Mouse (Mus musculus): Measurements from ENCODE around the gene Mical1.

The Mical1 gene

GRCm38 (mm10) chr10:41476171-41477017, at the start of gene Mical1:
Gene Mical1, plus strand, starts transcription at chr10:41476314.
- DNase-seq (ENCODE audit: low spot score in 2 of 2) = peak; percentile 45 to 54

- DNase-seq (ENCODE audit: low spot score in 2 of 2) = no peak
Measured at GRCm38 (mm10) chr10:41426368-41426767, 49.7 kb upstream of the Mical1 start.

GRCm38 (mm10) chr10:41434624-41435023, 41.5 kb upstream of the Mical1 start:
- DNase-seq (ENCODE audit: low spot score in 2 of 2) = peak; percentile 17 to 62

GRCm38 (mm10) chr10:41435141-41435540, 41.0 kb upstream of the Mical1 start:
- no peak for DNase-seq (ENCODE audit: low spot score in 2 of 2)

GRCm38 (mm10) chr10:41448216-41448615, 27.9 kb upstream of the Mical1 start:
- no peak for DNase-seq (ENCODE audit: low spot score in 2 of 2)

- DNase-seq (ENCODE audit: low spot score in 2 of 2) = peak in 1 of 2 experiments; percentile 36
Measured at GRCm38 (mm10) chr10:41449684-41450083, 26.4 kb upstream of the Mical1 start.

- peak; percentile 86 to 94 for DNase-seq (ENCODE audit: low spot score in 2 of 2)
Measured at GRCm38 (mm10) chr10:41450137-41450670, 25.9 kb upstream of the Mical1 start, which contains the start of gene Zbtb24. Gene Zbtb24, plus strand, starts transcription at chr10:41450383.

GRCm38 (mm10) chr10:41450780-41451522, 25.2 kb upstream of the Mical1 start:
- DNase-seq (ENCODE audit: low spot score in 2 of 2) = no peak

GRCm38 (mm10) chr10:41451656-41452055, 24.5 kb upstream of the Mical1 start:
- no peak for DNase-seq (ENCODE audit: low spot score in 2 of 2)

GRCm38 (mm10) chr10:41452791-41453190, 23.3 kb upstream of the Mical1 start:
- DNase-seq (ENCODE audit: low spot score in 2 of 2) = no peak

GRCm38 (mm10) chr10:41459990-41460389, 16.1 kb upstream of the Mical1 start:
- DNase-seq (ENCODE audit: low spot score in 2 of 2) = no peak

- DNase-seq (ENCODE audit: low spot score in 2 of 2) = no peak
Measured at GRCm38 (mm10) chr10:41460501-41460900, 15.6 kb upstream of the Mical1 start.

GRCm38 (mm10) chr10:41461057-41461722, 14.9 kb upstream of the Mical1 start:
- DNase-seq (ENCODE audit: low spot score in 2 of 2) = no peak

GRCm38 (mm10) chr10:41464401-41464955, 11.6 kb upstream of the Mical1 start:
- DNase-seq (ENCODE audit: low spot score in 2 of 2) = no peak

- no peak for DNase-seq (ENCODE audit: low spot score in 2 of 2)
Measured at GRCm38 (mm10) chr10:41467325-41467724, 8.8 kb upstream of the Mical1 start.

GRCm38 (mm10) chr10:41470693-41471092, 5.4 kb upstream of the Mical1 start:
- no peak for DNase-seq (ENCODE audit: low spot score in 2 of 2)

GRCm38 (mm10) chr10:41472534-41472933, 3.6 kb upstream of the Mical1 start:
- no peak for DNase-seq (ENCODE audit: low spot score in 2 of 2)

GRCm38 (mm10) chr10:41472962-41473481, 3.1 kb upstream of the Mical1 start:
- DNase-seq (ENCODE audit: low spot score in 2 of 2) = no peak

GRCm38 (mm10) chr10:41473782-41474468, 2.2 kb upstream of the Mical1 start:
- DNase-seq (ENCODE audit: low spot score in 2 of 2) = no peak

GRCm38 (mm10) chr10:41474981-41475391, 1.1 kb upstream of the Mical1 start:
- DNase-seq (ENCODE audit: low spot score in 2 of 2) = no peak

GRCm38 (mm10) chr10:41477018-41477277, 834 bp downstream of the Mical1 start:
- DNase-seq (ENCODE audit: low spot score in 2 of 2) = no peak
